Mouse (Mus musculus): ENCODE results near the gene Tead1.

Tead1 gene

DNA sequence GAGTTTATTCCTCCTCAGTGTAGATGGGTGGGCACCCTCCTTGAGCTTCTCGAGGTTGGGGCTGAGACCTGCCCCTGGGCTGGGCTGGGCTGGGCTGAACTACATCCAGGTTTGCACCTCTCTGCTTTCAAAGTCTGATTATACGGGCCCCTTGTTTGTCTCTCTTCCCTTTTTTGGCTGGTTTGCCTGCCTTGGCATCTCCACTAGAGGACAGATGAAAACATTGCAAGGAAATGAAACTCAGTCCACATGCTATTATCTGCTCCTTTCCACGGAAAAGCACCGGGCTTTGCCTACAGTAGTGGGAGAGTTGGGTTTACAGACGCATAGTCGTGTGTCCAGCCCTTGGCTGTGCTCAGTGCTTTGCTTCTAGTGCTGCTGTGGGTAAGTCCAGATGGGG lies 60.1 kb downstream of the Tead1 start:
- DNase-seq: no peak

DNA sequence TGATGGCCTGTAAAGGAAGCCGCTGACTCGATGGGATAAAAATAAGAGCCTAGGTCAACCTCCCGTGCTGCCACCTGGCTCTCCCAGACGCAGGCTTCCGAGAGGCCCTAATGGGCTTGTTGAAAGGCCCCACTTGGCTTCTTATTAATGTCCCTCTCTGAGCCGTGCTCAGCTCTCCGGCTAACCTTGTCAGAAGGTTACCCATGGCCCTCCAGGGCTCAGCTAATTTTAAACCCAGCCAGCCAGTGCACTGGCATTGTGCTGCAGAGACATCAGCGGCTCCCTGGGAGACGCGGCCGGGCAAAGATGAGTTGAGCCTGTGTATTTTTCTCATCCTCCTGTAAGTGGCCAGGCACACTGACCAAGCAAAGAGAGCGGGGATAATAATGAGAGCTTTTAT lies 62.7 kb downstream of the Tead1 start:
- DNase-seq: no peak

DNA sequence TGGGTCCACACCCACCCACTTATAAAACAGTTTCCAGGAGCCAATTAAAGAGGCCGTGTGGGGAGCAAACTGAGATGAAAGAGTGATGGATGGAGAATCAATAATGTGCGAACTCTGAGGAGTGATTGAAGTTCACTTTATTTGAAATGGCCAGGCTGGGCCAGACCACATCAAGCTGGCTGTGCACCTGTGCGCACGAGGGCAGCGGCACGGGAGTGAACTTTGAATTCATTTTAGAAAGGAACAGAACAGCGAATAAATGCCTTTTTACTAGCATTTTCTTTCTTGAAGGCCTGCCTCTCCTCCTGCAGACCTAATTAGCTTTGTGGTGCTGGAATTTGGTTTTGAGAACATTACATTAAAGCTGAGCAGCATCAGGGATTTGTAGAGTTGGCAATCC lies 63.9 kb downstream of the Tead1 start:
- DNase-seq: no peak

DNA sequence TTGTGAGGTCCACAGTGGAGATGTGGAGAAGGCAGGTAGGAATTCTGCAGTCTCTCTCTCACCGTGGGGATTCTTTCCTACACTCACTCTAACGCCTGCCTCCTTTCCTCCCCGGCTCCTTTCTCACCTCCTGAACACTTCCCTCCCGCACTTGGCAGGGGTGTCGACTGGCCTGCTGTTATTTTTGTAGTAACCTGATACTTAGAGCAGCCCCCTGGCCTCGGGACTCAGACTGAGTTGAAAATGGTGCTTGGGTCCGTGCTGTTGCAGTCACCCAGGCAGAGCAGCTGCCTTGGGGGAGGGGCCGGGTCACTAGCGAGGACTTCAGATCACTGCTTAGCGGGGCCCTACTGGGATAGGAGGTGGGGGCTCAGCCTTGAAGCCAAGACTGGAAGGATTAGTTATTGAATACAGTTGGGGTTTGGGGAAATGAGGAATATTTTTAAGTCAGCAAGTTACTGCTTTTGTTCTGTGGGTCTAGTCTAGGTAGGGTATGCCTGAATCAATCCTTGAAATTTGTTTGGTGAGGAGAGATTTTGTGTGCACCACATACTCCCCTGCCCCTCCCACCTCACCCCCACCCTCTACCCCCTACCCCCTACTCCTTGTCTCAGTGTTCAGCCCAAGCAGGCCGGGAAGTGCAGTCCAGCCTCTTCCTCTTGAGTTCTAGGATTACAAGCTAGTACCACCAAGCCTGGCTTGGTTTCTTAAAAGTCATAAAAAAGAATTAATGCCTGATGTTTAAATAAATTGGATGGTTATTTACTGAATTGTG lies 64.7 kb downstream of the Tead1 start:
- DNase-seq: no peak

DNA sequence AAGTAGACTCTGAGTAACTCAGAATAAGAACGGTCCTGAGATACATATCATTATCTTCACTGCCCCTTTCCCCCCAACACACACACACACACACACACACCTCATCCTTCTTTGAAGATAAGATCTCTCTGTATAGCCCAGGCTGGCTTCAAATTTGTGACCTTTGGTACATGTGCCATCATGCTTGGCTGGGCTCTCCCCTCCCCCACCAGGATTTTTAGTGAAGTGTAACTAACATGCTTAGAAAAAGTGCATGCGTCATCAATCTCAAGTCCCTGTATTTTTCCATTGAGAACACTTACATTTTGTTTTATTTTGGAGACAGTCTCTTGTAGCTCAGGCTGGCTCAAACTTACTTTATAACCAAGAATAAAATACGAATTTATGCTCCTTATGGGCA lies 68.1 kb downstream of the Tead1 start:
- DNase-seq: no peak

DNA sequence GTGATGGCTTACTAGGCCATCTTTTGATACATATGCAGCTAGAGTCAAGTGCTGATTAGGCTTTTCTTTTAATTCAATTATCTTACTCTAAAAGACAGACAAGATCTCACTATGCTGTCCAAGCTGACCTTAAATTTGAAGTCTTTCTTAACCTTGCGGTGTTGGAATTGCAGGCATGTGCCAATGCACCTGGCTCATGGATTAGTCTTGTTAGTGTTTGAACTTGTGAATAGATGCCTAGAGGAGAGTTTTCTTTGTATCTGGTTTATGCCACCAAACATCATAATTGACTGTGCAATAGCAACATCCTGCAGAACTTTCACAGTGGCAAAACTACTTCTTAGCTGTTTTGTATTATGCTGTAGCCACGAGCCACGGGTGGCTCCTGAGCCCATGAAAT lies 68.7 kb downstream of the Tead1 start:
- no peak for DNase-seq

DNA sequence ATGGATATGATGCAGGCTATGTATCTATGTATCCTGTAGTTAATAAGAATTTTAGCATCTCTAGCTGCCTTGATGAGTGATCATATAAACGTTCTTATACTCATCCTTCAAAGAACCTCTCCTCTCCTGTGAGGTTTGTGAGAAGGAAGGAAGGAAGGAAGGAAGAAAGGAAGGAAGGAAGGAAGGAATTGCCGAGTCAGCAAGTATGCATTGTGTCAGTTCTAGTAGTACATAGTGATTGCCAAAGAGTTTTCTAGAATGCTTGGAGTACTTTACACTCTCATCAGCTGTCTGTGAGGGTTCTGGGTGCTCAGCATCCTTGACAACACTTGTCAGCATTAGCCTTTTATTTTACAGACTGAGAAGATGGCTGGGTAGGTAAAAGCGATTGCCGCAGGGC lies 69.2 kb downstream of the Tead1 start:
- DNase-seq: no peak

DNA sequence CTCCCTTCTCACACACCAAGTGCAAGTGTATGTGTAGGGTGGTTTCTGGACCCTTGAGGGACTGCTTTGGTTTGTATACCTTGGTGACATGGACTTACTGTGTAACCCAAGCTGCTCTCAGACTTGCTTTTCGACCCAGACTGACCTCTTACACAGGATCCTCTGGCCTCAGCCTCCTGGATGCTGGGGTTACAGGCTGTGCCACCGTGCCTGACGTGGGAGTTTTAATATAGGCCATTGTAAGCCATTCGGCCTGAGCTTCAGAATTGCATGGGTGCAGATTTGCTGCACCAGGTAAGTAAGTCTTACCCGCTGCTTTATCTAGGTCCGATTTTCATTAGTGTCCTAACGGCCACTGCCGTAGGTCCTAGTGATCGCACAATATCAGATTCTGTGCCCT lies 71.0 kb downstream of the Tead1 start:
- no peak for DNase-seq

DNA sequence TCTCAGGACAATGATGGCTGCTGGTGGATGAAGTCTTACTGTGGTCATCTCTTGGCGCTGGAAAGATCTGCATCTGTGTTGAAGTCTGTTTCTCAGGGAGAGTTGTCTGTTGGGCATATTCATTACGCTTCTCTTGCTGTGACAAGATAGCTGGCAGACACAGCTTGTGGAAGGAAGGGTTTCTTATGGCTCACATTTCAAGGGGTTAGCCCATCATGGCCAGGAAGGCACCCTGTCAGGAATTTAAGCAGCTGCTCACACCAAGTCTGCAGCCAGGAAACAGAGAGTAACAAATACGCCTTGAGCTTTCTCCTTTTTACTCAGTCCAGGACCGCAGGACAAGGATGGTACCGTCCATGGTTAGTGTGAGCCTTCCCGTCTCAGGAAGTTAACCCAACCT lies 73.2 kb downstream of the Tead1 start:
- no peak for DNase-seq

DNA sequence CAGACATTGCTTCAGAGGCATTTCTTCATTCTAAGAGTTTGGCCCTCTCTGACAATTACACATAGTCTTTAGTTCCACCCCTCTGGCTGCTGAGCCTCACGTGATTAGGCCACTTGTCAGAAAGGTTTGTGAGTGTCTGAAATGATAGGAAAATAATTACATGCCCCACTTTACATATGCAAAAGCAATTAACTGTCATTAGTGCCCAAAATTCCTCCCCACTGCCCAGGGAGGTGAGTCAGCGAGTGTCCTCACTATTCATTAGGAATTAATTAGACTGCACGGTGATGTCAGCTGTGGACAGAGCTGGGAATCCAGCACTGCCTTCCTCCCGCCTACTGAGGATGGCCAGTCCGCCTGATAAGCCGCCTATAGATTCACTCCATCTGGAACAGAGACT lies 74.2 kb downstream of the Tead1 start:
- no peak for DNase-seq

DNA sequence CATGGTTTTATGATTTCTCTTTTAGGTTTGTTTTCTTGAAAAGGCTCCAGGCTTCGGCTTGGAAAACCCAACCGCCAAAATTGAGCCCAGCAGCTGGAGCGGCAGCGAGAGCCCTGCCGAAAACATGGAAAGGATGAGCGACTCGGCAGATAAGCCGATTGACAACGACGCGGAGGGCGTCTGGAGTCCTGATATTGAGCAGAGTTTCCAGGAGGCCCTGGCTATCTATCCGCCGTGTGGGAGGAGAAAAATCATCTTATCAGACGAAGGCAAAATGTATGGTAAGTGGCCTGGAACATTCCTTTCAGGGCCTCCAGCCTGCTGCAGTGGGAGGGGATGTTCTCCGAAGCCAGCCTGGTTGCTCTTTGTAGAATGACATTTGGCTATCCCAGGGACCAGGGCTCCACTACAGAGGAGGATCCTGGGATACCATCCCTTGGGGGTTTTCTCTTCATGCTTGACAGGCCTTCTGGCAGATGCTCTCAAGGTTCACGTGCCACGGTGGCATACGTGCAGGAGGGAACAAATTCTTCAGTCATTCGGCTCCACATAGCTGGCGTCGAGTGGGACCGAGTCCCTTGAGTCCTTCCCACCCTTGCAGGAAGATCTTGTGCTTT lies 80.3 kb downstream of the Tead1 start:
- no peak for DNase-seq

DNA sequence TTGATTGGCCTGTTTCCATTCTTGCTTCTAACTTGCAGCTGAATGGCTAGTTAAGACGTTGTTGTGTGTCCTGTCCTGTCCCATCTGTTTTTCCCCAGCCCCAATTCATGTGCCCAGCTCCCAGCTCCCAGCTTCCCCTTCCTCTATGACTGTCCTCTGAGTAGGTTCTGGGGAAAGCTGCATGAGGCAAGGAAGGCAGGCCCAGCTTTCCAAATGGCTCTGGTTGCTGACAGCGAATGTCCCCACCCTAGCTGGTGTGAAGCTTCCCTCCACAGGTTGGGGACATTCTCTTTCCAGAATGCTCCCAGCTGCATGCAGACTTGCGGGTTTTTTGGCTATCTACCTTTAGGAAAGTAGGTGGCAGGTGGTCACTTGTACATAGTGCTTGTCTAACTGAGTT lies 81.2 kb downstream of the Tead1 start:
- no peak for DNase-seq

DNA sequence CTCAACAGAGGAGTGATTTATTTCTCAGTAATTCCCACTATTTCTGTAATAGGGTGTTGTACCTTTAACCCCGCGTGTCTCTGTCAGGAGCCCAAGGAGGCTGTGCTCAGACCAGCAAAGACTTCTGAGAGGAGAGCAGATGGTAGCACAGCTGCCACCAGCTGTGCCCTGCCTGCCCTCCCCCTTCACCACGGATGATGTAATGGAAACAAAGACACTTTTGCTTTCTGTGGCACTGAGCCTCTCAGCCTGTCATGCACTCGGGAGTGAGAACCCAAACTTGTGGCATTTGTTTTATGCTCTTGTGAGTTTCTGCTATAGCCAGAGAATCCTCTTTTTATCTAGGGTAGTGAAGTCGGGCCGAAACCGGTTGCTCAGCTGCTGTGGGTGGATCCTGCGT lies 81.7 kb downstream of the Tead1 start:
- peak; percentile 27 to 31 for DNase-seq

DNA sequence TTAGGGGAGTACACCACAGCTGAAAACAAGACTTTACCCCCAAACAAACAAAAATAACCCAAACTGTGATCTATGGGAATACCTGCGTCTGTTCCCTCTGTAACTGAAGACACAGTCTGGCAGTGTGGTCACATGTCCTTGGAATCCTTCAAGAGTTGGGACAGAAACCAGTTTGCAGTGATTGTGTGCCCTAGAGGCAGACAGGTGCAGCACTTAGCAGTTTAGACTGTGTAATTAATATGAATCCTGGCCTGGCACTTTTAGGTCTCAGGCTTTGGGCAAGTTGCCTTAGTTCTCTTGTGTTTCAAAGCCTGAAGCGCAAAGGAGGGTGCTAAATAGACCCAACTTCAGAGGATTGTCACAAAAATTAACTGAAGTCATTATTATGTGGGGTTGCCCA lies 83.8 kb downstream of the Tead1 start:
- DNase-seq: no peak

DNA sequence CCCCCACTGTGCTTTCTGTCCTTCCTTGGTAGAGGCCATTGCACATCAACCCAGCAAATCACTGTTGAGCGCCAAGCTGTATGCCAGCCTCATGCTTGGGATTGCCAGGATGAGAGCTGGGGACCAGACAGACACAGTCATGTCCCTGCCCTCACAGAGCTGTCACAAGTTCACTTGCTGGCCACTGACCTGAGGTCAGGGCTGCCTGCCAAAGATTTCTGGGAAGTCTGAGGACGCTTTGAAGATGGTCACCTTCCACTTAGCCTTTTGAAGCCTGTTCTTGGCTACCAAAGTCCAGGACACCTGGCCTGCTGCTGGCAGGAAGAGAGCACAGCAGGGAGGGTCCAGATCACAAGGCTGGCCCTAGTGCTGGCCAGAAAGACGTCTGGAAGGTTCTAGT lies 84.4 kb downstream of the Tead1 start:
- DNase-seq: no peak

DNA sequence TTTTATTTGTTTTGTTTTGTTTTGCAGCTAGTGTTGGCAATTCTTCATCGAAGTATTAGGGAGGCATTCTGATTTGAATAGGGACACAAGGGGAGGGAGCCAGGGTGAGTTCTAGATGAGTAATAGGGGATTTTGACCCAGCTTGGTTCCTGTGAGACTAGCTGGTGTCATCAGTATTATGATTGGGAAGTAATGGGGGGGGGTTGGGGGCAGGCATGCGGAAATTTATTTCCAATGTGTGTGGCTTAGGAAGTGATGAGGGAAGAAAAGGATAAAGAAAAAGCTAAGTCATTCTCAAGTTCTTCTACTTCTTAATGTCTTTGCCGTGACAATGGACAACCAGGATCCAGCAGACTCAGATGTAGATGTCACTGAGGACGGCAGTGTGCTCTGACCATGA lies 85.8 kb downstream of the Tead1 start:
- no peak for DNase-seq

DNA sequence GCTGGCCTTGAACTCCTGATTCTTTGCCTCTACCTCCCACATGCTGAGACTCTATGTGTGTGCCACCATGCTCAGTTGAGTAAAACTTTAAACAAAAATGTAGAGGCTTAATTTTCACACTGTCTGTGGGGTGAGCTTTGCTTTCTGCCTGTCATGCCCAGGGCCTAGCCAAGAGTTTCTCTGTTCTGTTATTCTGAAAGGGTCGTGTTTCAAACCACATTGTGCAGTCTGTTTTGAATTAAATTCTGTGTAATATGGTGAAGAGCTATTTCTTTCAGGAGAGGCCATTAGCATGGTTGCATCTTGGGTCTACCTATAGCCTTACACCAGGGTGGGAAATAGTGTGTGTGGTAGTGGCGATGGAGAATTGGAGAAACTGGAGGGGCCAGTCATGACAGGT lies 90.7 kb downstream of the Tead1 start:
- DNase-seq: no peak

DNA sequence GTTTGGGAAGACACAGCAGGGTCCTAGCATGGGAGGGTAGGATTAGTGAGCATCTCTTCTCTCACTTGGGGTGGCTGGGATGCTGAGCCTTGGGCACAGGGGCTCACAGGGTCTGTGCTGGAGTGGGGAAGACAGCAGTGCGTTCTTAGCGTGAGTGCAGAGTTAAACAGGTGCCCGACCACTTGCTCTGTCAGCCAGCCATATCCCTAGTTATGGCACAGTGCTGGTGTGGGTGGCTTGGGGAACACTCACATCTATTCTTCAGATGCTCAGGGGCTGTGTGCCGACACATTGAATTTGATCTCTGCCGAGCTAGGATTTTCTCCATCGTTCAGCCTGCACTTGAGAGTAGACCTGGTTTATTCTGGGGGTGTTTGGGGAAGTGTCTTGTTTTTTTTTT lies 92.3 kb downstream of the Tead1 start:
- DNase-seq: no peak

DNA sequence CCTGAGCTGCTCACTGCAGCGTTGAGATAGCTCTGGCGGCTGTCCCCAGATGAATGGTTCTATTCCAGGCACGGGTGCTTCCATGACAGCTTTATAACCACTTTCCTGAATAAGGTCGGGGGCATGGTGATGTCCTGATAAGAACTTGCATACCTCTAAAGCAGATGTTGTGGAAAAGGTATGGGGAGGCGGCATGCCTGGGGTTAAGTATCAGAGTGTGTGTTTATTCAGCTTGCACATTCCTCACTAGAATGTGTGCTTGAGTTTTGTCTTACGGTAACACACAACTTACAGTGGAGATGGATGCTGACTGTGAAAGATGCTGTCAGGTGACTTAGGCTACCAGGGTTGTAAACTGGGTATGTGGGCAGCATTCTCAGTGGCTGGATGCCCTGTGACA lies 93.7 kb downstream of the Tead1 start:
- DNase-seq: no peak

DNA sequence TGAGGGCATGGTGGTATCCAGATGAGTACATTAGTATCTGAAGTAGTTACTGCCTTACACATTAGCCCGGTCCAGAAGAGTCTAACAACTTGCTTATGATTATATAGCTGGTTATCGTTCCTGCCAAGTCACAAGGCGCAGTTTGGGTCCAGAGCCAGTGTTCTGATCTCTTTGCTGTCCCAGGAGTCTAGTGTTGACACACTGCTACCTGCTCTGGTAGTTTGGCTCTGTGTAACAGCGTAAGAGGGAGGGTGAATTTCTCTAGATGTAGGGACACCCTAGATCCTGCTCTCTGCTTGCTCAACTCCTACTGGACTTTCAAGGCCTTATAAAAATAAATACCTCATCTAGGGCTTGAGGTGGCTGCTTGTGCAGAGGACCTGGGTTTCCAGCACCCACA lies 94.5 kb downstream of the Tead1 start:
- no peak for DNase-seq

DNA sequence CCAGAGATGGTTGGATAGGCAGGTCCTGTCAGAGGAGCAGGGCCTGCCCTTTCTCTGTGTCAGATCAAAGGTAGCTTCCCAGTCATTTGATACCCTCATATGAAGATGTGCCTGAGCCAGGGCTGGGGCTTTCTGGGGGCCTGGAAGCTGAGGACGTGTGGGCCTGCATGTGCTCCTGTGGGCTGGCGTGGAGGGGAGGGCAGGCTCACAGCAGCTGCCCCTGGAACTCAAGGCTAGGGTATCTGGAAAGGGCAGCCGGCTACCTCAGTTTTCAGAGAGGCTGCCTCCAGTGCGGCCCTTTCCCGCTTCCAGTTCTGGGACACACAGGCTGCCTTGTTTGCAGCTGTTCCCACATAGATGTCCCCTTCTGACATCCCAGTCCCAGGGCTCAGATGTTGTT lies 96.7 kb downstream of the Tead1 start:
- no peak for DNase-seq

DNA sequence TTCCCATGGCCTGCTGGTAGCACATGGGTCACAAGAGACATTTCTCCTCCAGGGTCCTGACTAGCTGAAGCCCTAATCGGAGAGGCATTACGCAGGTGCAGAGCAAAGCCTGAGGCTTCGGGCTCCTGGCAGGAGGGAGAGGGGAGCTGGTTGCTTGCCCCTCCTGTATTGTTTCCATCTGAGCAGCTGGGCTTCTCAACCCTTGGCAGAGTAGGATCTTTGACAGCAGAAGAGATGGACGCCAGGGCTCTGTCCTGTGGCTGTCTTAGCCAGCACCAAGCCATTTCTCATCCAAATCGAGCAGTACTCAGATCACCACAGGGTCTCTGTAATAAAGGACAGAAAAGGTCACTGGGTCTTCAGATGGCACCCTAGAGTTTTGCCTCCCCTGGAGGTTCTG lies 97.6 kb downstream of the Tead1 start:
- no peak for DNase-seq

DNA sequence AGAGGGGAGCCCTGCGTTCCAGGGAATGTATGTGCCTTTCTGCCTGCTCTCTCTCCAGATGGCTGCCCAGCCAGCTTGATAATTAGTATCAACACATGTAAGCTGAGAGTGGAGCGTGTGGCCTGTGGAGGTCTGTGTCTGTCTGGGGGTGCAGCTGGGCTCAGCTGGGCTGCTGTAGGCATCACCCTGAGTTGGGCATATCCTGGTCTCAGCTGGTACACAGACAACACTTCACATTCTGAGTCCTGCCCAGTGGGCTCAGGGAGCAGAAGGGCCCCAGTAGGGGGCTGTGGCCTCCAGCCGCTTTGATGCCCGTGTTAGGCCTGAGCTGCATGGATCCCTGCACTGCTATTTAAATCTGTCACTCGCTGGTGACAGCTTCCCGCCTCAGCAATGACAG lies 100.5 kb downstream of the Tead1 start:
- no peak for DNase-seq

DNA sequence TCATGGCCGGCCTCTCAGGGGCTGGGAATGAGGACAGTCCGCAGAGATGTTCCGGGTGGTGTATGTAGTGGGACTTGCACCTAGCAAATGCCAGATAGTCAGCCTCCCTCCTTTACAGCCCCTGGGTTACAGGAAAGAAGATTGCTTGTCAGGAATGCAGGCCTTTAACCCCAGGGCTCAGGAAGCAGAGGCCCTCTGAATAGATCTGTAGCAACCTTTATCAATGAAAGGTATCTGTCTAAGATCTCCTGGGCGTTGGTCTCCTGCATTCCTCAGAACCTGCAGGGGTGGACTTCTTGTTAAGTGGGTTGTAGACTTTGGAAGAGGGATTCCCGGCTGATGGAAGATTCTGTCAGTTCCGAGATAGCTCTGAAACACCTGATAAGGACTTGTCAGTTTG lies 101.8 kb downstream of the Tead1 start:
- DNase-seq: no peak

DNA sequence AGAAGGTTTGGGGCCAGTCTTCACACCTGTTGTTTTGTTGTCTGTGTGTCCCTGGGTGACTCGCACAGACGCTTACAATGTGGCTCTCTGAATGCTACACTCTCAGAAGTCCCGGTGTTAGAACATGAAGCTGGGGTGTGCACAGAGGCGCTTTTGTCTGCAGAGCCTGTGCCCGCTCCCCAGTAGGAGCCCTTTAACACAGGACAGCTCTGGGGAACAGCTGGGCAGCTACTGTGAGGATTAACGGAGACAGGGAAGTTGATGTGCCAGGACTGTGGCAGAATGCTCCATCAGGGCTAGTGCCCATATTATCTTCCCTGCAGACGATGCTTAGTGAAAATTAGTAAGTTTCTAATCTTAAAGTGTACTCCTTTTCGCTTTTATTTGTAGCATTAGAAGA lies 102.9 kb downstream of the Tead1 start:
- DNase-seq: no peak
